Mouse (Mus musculus): ENCODE measurements around the gene Erich3. TPM values are rescaled to one million over a fixed set of nuclear protein-coding genes. Genes with fewer than 3 reads are reported as not detected.

Erich3 gene
- total and polyA plus RNA-seq, 3 experiments, result not detected

DNA sequence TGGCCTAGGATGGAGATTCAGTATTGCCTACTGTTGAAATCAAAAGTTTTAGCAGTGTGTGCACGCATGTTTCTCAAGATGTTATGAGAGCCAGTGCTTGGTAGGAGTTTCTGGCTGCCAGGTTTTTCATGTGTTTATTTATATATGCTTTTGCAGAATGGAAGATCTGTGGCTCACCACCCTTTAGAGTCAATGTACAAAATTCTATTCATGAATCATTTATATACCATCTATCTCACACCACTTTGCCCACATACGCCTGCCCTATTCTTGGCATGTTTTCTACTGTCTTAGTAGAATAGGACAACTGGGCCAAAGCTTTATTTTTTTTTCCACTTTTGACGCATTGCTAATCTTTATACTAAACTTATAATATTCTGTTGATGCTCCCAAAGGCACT, 44.5 kb downstream of the Erich3 start:
- Histone ChIP-seq H3K9me3 (replicated peaks; ENCODE audit: insufficient read depth, low read length) (no peaks in the 10 kb centered on the region), H3K79me2 (ENCODE audit: control insufficient read depth, insufficient read depth, low read length, poor library complexity) (no peaks in the 10 kb centered on the region), H3K4me1 (ENCODE audit: control insufficient read depth in 1 of 2, insufficient read depth in 2 of 2, low read length in 2 of 2) (no peaks in the 10 kb centered on the region), H3K36me3 (ENCODE audit: control insufficient read depth in 1 of 2, insufficient read depth in 2 of 2, low read length in 2 of 2) (no peaks in the 10 kb centered on the region), H3K27ac (ENCODE audit: control insufficient read depth, low read depth, low read length) (no peak overlapping the region), H3K4me3 (ENCODE audit: control insufficient read depth in 1 of 2, insufficient read depth in 1 of 2, low read depth in 2 of 2, low read length in 2 of 2) (no peak overlapping the region), H3K27me3 (ENCODE audit: control insufficient read depth in 1 of 2, insufficient read depth in 2 of 2, low read length in 2 of 2) (no peaks in the 10 kb centered on the region), H3K9ac (ENCODE audit: control insufficient read depth, low read depth, low read length, poor library complexity, severe bottlenecking) (no peak overlapping the region)
- TF ChIP-seq RAD21 (IDR thresholded peaks at IDR 0.05; ENCODE audit: low read depth, low read length) (no peak), KAT2A (conservative IDR thresholded peaks at IDR 0.05; ENCODE audit: low read depth, low read length) (no peak), ETS1 (IDR thresholded peaks at IDR 0.05; ENCODE audit: low read depth, low read length) (no peak), GABPA (IDR thresholded peaks at IDR 0.05; ENCODE audit: low read depth, low read length) (no peak), TAL1 (IDR thresholded peaks at IDR 0.05; ENCODE audit: low read length) (no peak), MAX (IDR thresholded peaks at IDR 0.05; ENCODE audit: low read length) (no peak), RCOR1 (IDR thresholded peaks at IDR 0.05; ENCODE audit: low read depth, low read length) (no peak), SMC3 (IDR thresholded peaks at IDR 0.05; ENCODE audit: low read depth, low read length) (no peak), JUND (IDR thresholded peaks at IDR 0.05; ENCODE audit: low read depth, low read length) (no peak), HCFC1 (IDR thresholded peaks at IDR 0.05; ENCODE audit: low read depth, low read length) (no peak), MYC (IDR thresholded peaks at IDR 0.05; ENCODE audit: low read depth, low read length) (no peak), ZC3H11A (IDR thresholded peaks at IDR 0.05; ENCODE audit: low read depth, low read length) (no peak)
- DNase-seq (ENCODE audit: low read depth, low spot score), result no peak

DNA sequence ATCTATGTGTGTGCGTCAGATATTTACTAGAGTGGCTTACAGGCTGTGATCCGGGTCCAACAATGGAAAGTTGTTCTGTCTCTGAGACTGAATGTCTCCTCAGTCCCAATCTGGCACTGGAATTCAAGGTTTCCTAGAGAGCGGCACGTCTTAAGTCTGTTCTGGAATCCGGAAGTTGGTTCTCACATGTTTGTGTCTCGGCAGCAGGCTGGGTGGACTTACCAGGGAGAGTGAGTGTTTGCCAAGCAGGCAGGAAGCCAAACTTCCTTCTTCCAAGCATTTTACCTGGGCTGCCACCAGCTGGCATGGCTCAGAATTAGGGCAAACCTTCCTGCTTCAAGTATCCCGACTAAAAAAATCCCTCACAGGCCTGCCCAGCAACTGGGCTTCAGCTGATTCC, 59.5 kb downstream of the Erich3 start:
- Histone ChIP-seq H3K27me3 (ENCODE audit: control insufficient read depth in 1 of 2, insufficient read depth in 2 of 2, low read length in 2 of 2) (no peaks in the 10 kb centered on the region), H3K9ac (ENCODE audit: control insufficient read depth, low read depth, low read length, poor library complexity, severe bottlenecking) (no peak overlapping the region), H3K4me1 (ENCODE audit: control insufficient read depth in 1 of 2, insufficient read depth in 2 of 2, low read length in 2 of 2) (no peaks in the 10 kb centered on the region), H3K4me3 (ENCODE audit: control insufficient read depth in 1 of 2, insufficient read depth in 1 of 2, low read depth in 2 of 2, low read length in 2 of 2) (no peak overlapping the region), H3K79me2 (ENCODE audit: control insufficient read depth, insufficient read depth, low read length, poor library complexity) (no peaks in the 10 kb centered on the region), H3K9me3 (replicated peaks; ENCODE audit: insufficient read depth, low read length) (no peaks in the 10 kb centered on the region), H3K27ac (ENCODE audit: control insufficient read depth, low read depth, low read length) (no peak overlapping the region), H3K36me3 (ENCODE audit: control insufficient read depth in 1 of 2, insufficient read depth in 2 of 2, low read length in 2 of 2) (no peaks in the 10 kb centered on the region)
- no peak for DNase-seq (ENCODE audit: low read depth, low spot score)
- TF ChIP-seq MXI1 (IDR thresholded peaks at IDR 0.05; ENCODE audit: low read depth, low read length), result no peak
- TF ChIP-seq POLR2AphosphoS2 (IDR thresholded peaks at IDR 0.05; ENCODE audit: low read length), result no peak
- no peak for TF ChIP-seq RCOR1 (IDR thresholded peaks at IDR 0.05; ENCODE audit: low read depth, low read length)
- no peak for TF ChIP-seq TBP (IDR thresholded peaks at IDR 0.05; ENCODE audit: low read depth, low read length)
- TF ChIP-seq POLR2AphosphoS5 (IDR thresholded peaks at IDR 0.05; ENCODE audit: borderline replicate concordance, low read depth, low read length), result no peak
- no peak for TF ChIP-seq MAZ (IDR thresholded peaks at IDR 0.05; ENCODE audit: low read depth, low read length)
- TF ChIP-seq MAX (IDR thresholded peaks at IDR 0.05; ENCODE audit: low read length), result no peak
- TF ChIP-seq BHLHE40 (IDR thresholded peaks at IDR 0.05; ENCODE audit: borderline replicate concordance, low read depth, low read length), result no peak
- TF ChIP-seq GABPA (IDR thresholded peaks at IDR 0.05; ENCODE audit: low read depth, low read length), result no peak
- no peak for TF ChIP-seq CHD2 (IDR thresholded peaks at IDR 0.05; ENCODE audit: low read length)
- TF ChIP-seq GATA1 (IDR thresholded peaks at IDR 0.05; ENCODE audit: low read depth, low read length), result no peak
- TF ChIP-seq SMC3 (IDR thresholded peaks at IDR 0.05; ENCODE audit: low read depth, low read length), result no peak
- TF ChIP-seq KAT2A (conservative IDR thresholded peaks at IDR 0.05; ENCODE audit: low read depth, low read length), result no peak

All from MEL (cell line).